Mouse (Mus musculus): ENCODE results near the gene Gm5941. TPM values are rescaled to one million over a fixed set of nuclear protein-coding genes. Genes with fewer than 3 reads are reported as not detected.
"Not testable (repeated sequence)": the region's sequence is repeated elsewhere in the genome, so short reads cannot be mapped to it uniquely, and the experiment has no call there.

Gene Gm5941
- total RNA-seq (2021): not detected
- long read RNA-seq, experiment 1: 0 reads
- long read RNA-seq, experiment 2: 0 reads

GRCm38 (mm10) chrX:92489649-92490048, at the start of gene Gm5941:
Gene Gm5941 (plus strand): TSS chrX:92489949.
- DNase-seq (ENCODE audit: low spot score): not testable (repeated sequence)

GRCm38 (mm10) chrX:92460496-92460895, 29.3 kb upstream of the Gm5941 start:
- DNase-seq (ENCODE audit: low spot score): no peak

DNA sequence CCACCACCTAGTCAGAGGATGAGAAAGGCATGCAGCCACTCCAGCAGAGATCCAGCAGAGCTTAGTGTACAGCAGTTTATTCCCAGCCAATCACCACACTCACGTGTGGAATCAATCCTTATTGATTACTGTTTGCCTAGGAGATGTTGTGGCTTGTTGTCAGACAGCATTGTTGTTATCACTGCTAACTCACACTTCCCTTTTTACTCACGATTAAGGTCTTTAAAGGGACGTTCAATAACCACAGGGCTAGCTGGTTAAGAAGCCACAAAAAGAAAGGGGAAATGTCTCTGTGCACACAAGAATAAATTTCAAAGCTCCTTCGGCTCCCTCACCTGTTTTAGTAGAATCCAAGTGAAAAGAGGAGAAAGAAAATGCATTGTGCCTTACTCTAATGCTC, 25.0 kb upstream of the Gm5941 start:
- no peak for DNase-seq (ENCODE audit: low spot score)

DNA sequence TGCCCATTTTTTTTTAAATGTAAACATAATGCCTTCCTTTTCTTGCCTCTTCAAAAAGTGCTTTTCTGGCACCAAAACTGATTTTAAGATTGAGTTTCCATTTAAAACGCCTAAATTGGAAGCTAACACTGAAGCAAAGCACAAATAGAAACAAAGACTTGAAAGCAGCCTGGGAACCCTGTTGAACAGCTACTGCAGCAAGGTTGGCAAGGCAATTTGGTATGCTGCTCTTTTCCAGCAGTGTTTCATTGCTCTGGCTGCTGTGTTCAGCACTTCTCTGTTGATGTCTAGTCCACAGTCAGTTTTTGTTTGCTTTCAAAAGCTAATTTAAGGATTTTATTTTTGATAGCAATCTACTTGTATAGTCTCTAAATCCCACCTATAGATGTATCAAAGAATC, 8.5 kb downstream of the Gm5941 start:
- DNase-seq (ENCODE audit: low spot score): no peak

GRCm38 (mm10) chrX:92527826-92528225, 38.1 kb downstream of the Gm5941 start:
- DNase-seq (ENCODE audit: low spot score): no peak

Other genes starting within 250 kb of the Gm5941 start
- not detected for gene Mageb18, start 109.6 kb downstream of the Gm5941 start, total RNA-seq (2021)

Data from gastrocnemius, adult 18-20 months (tissue).